Mouse (Mus musculus): ENCODE data around the gene Axdnd1. TPM values are rescaled to one million over a fixed set of nuclear protein-coding genes. Genes with fewer than 3 reads are reported as not detected.
"Not testable (repeated sequence)": the region's sequence is repeated elsewhere in the genome, so short reads cannot be mapped to it uniquely, and the experiment has no call there.

Gene Axdnd1
- polyA plus RNA-seq, 1 experiment from 2014 or later: 0.12 TPM

DNA sequence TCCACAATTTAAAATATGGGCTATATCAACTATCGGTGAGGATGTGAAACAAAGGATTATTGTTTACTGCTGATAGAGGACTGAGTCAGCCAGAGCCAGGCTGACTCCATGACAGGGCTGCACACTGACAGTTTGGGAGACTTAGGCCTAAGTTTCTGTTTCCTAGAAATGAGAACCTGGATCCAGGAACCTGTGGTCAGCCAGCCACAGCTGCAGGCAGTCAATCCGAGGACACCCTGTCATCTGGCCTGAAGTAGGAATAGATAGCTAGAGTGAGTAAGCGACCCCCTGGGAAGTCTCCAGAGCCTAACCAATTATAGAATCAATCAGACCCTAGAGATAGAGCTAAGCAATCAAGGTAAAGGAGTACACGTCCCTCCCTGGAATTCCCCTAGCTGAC is 76.5 kb downstream of the Axdnd1 start:
- H3K9me3 ChIP-seq (ENCODE audit: low read depth, low read length): no peaks in the 10 kb centered on the region
- no peak overlapping the region for H3K9ac ChIP-seq
- no peak overlapping the region for H3K27ac ChIP-seq (ENCODE audit: low read depth)
- H3K36me3 ChIP-seq (ENCODE audit: insufficient read depth): no peaks in the 10 kb centered on the region
- 41% methylated on average over 4 of the region's 4 CpGs for WGBS
- no peak overlapping the region for H3K4me3 ChIP-seq (ENCODE audit: low read depth, low read length)
- DNase-seq (no peak), ATAC-seq (ENCODE audit: insufficient read depth) (no peak)
- H3K4me1 ChIP-seq (ENCODE audit: insufficient read depth): no peaks in the 10 kb centered on the region
- TF ChIP-seq CTCF (IDR thresholded peaks at IDR 0.05; ENCODE audit: low read depth): no peak
- H3K27me3 ChIP-seq (ENCODE audit: insufficient read depth, low read length): no peaks in the 10 kb centered on the region
- H3K4me2 ChIP-seq: no peak overlapping the region

DNA sequence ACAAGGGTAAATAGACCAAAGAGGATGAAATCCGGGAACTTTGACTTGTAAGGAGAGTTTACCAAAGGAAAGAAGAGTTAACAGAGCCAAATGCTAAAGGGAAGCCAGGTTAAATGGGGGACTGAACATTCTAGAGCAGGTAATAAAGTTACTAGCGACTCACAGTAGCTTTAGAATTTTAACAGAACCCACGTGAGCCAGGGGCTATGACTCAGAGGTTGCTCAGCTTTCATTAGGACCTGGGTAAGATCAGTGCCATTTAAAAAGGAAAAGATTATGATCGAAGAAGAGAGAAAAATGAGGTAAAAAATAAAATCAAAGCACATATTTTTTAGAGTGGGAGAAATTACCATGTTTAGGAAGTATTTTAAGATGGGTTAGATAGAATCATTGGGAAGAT is 80.1 kb downstream of the Axdnd1 start:
- 66% methylated on average over 4 of the region's 4 CpGs for WGBS
- Histone ChIP-seq H3K36me3 (ENCODE audit: insufficient read depth) (no peaks in the 10 kb centered on the region), H3K4me2 (no peak overlapping the region), H3K27me3 (ENCODE audit: insufficient read depth, low read length) (no peaks in the 10 kb centered on the region), H3K9ac (no peak overlapping the region), H3K4me3 (ENCODE audit: low read depth, low read length) (no peak overlapping the region), H3K27ac (ENCODE audit: low read depth) (no peak overlapping the region), H3K9me3 (ENCODE audit: low read depth, low read length) (no peaks in the 10 kb centered on the region; the same call in 1 of the 2 replicates), H3K4me1 (ENCODE audit: insufficient read depth) (no peaks in the 10 kb centered on the region)
- ATAC-seq (ENCODE audit: insufficient read depth): no peak
- no peak for TF ChIP-seq CTCF (IDR thresholded peaks at IDR 0.05; ENCODE audit: low read depth)
- DNase-seq: no peak

GRCm38 (mm10) chr1:156323126-156323525 is 97.8 kb downstream of the Axdnd1 start:
- no peak overlapping the region for H3K4me2 ChIP-seq
- no peaks in the 10 kb centered on the region for H3K9me3 ChIP-seq (ENCODE audit: low read depth, low read length)
- no peaks in the 10 kb centered on the region for H3K27me3 ChIP-seq (ENCODE audit: insufficient read depth, low read length)
- no peak for TF ChIP-seq CTCF (IDR thresholded peaks at IDR 0.05; ENCODE audit: low read depth)
- ATAC-seq (ENCODE audit: insufficient read depth) (no peak), DNase-seq (no peak)
- 85% methylated on average over 9 of the region's 9 CpGs for WGBS
- no peak overlapping the region for H3K27ac ChIP-seq (ENCODE audit: low read depth)
- no peaks in the 10 kb centered on the region for H3K4me1 ChIP-seq (ENCODE audit: insufficient read depth)
- no peak overlapping the region for H3K9ac ChIP-seq
- H3K4me3 ChIP-seq (ENCODE audit: low read depth, low read length): no peak overlapping the region
- H3K36me3 ChIP-seq (ENCODE audit: insufficient read depth): no peaks in the 10 kb centered on the region

DNA sequence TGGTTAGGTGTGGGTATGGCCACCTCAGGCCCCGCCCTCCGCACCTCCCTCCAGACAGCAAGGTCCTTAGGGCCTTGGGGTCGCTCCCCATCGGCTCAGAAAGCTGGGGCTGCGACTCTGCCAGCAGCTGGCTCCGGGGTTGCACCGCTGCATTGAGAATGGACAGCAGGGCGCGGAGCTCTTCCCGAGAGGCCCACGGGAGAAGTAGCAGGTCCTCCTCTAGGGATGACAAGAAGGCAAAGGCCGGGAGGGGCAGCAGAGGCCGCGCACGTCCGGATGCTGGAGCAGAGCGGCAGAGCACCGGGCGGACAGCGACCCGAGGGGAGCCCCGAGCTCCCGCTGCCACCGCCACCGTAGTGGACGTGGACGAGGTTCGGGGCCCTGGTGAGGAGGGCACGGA is 110.3 kb downstream of the Axdnd1 start, which contains the start of gene Nphs2:
Nphs2 (plus strand) TSS at position 98 of the 400 bp plus-strand sequence.
- Histone ChIP-seq H3K36me3 (ENCODE audit: insufficient read depth) (no peaks in the 10 kb centered on the region), H3K4me3 (ENCODE audit: low read depth, low read length) (peak within 1 kb of the TSS; percentile 14; the same call in 1 of the 2 replicates), H3K4me1 (ENCODE audit: insufficient read depth) (no peaks in the 10 kb centered on the region), H3K27ac (ENCODE audit: low read depth) (no peak within 1 kb of the TSS), H3K27me3 (ENCODE audit: insufficient read depth, low read length) (peaks cover 26% of the 10 kb centered on the region), H3K4me2 (peak within 1 kb of the TSS; percentile 50), H3K9ac (no peak within 1 kb of the TSS), H3K9me3 (ENCODE audit: low read depth, low read length) (no peaks in the 10 kb centered on the region)
- peak; percentile 23 for DNase-seq
- TF ChIP-seq CTCF (IDR thresholded peaks at IDR 0.05; ENCODE audit: low read depth): no peak
- ATAC-seq (ENCODE audit: insufficient read depth): no peak
- 3% methylated on average over 29 of the region's 29 CpGs for WGBS

GRCm38 (mm10) chr1:156308595-156308994 is 112.4 kb downstream of the Axdnd1 start:
- Histone ChIP-seq H3K9ac (no peak overlapping the region), H3K36me3 (ENCODE audit: insufficient read depth) (no peaks in the 10 kb centered on the region), H3K4me1 (ENCODE audit: insufficient read depth) (no peaks in the 10 kb centered on the region), H3K27me3 (ENCODE audit: insufficient read depth, low read length) (peaks cover 42% of the 10 kb centered on the region), H3K4me2 (no peak overlapping the region), H3K4me3 (ENCODE audit: low read depth, low read length) (no peak overlapping the region), H3K27ac (ENCODE audit: low read depth) (no peak overlapping the region), H3K9me3 (ENCODE audit: low read depth, low read length) (no peaks in the 10 kb centered on the region)
- 55% methylated on average over 1 of the region's 1 CpGs for WGBS
- DNase-seq: no peak
- ATAC-seq (ENCODE audit: insufficient read depth): no peak
- no peak for TF ChIP-seq CTCF (IDR thresholded peaks at IDR 0.05; ENCODE audit: low read depth)

- DNase-seq (peak; percentile 61), ATAC-seq (ENCODE audit: insufficient read depth) (peak; percentile 89)
- Histone ChIP-seq H3K36me3 (ENCODE audit: insufficient read depth) (no peaks in the 10 kb centered on the region), H3K27ac (ENCODE audit: low read depth) (no peak within 1 kb of the TSS), H3K9ac (peak within 1 kb of the TSS; percentile 34), H3K4me2 (peak within 1 kb of the TSS; percentile 96), H3K9me3 (ENCODE audit: low read depth, low read length) (no peaks in the 10 kb centered on the region), H3K4me3 (ENCODE audit: low read depth, low read length) (peak within 1 kb of the TSS; percentile 58), H3K4me1 (ENCODE audit: insufficient read depth) (peaks cover 4% of the 10 kb centered on the region; the same call in 1 of the 2 replicates), H3K27me3 (ENCODE audit: insufficient read depth, low read length) (peaks cover 40% of the 10 kb centered on the region)
- WGBS: under 1% methylated on average over 76 of the region's 85 CpGs
- no peak for TF ChIP-seq CTCF (IDR thresholded peaks at IDR 0.05; ENCODE audit: low read depth)
Measured at GRCm38 (mm10) chr1:156302911-156303749, 117.8 kb downstream of the Axdnd1 start, which contains the start of gene Tdrd5. Gene Tdrd5, minus strand, starts transcription at chr1:156303664.

DNA sequence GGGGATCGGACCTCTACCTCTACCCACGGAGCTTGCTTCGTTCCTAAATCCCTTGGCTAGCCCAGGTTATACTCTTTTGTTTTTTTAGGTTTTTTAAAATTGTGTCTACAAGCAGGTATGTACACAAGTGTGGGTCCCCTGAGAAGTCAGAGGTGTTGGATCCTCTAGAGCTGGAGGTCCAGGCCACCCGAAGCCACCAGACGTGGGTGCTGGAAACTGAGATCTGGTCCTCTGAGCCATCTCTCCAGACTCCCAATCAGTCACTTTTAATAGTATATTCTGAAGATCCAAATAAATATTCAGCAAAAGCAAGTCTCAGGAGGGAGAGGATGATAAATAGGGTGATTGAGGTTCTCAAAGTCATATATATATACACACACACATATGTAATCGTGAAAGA is 130.9 kb downstream of the Axdnd1 start:
- 72% methylated on average over 6 of the region's 6 CpGs for WGBS
- H3K9ac ChIP-seq: no peak overlapping the region
- no peak for ATAC-seq (ENCODE audit: insufficient read depth)

DNA sequence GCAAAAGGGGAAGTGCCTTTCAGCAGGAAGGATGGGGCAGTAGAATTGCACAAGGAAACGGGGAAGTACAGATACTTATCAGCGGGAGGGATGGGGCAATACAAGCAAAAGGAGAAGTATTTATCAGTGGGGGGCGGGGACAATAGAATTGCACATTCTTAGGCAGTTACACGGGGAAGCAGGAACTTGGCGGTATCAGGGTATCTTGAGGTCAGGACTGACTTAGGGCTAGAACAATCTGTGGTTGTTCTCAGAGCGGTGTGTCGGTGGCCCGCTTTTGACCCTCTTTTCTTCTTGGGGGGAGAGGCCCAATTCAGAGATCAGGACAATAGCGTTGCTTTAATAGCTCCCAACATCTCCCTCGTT is 131.8 kb downstream of the Axdnd1 start:
- not testable (repeated sequence) for H3K27ac ChIP-seq (ENCODE audit: low read depth); H3K9me3 ChIP-seq (ENCODE audit: low read depth, low read length); DNase-seq; H3K27me3 ChIP-seq (ENCODE audit: insufficient read depth, low read length); H3K36me3 ChIP-seq (ENCODE audit: insufficient read depth); H3K4me1 ChIP-seq (ENCODE audit: insufficient read depth); H3K4me2 ChIP-seq; ATAC-seq (ENCODE audit: insufficient read depth); H3K4me3 ChIP-seq (ENCODE audit: low read depth, low read length); H3K9ac ChIP-seq
- 60% methylated on average over 10 of the region's 10 CpGs for WGBS

More for the DNA sequence above, 130.9 kb downstream of the Axdnd1 start:
- H3K27ac ChIP-seq (ENCODE audit: low read depth): no peak overlapping the region
- no peaks in the 10 kb centered on the region for H3K27me3 ChIP-seq (ENCODE audit: insufficient read depth, low read length)
- H3K9me3 ChIP-seq (ENCODE audit: low read depth, low read length): no peaks in the 10 kb centered on the region
- no peak overlapping the region for H3K4me3 ChIP-seq (ENCODE audit: low read depth, low read length)
- H3K4me1 ChIP-seq (ENCODE audit: insufficient read depth): no peaks in the 10 kb centered on the region
- H3K4me2 ChIP-seq: no peak overlapping the region
- no peaks in the 10 kb centered on the region for H3K36me3 ChIP-seq (ENCODE audit: insufficient read depth)
- no peak for DNase-seq
- no peak for TF ChIP-seq CTCF (IDR thresholded peaks at IDR 0.05; ENCODE audit: low read depth)

All from lung, embryonic 14.5 days (tissue).